15 mouse cellular contexts compared by ENCODE assay signal in the genomic region with DNA sequence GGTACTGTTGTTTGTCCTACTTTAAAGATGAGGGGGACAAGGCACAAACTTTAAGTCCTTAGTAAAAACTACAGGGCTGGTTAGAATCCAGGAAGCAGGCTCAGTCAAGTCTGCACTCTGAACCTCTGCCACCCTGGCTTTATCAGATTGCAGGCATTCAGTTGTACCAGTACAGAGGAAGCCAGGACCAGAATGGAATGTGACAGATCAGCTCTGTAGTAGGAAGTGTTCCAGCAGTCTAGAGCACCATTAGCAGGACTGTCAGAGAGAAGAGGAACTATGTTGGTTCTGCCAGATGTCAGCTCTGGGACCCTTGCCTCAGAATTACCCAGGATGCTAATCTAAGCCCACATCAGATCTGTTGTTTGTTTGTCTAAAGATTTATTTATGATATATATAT. TPM values are rescaled to one million over a fixed set of nuclear protein-coding genes. Genes with fewer than 3 reads are reported as not detected.
DNase-seq lines count a peak whose midpoint lies in the region; ATAC-seq and TF ChIP-seq lines count a peak whose summit lies in the region.
"Had no signal": no experiment of that assay in that cellular context is flagged by ENCODE, and none has a peak within 500 bp of the region (broad histone marks: within the 10 kb centered on the region; RNA-seq: fewer than 3 reads in every experiment).

No protein-coding gene starts in this region.

- no peak for TF ChIP-seq RAD21 in MEL (IDR thresholded peaks at IDR 0.05; ENCODE audit: low read depth, low read length)

- H3K4me1 ChIP-seq in kidney, embryonic 15.5 days: peaks cover 15% of the 10 kb centered on the region; the same call in 1 of the 2 replicates
- H3K4me1 ChIP-seq in MEL (ENCODE audit: control insufficient read depth in 1 of 2, insufficient read depth in 2 of 2, low read length in 2 of 2): peaks cover 0 to 6% of the 10 kb centered on the region in 2 experiments; a peak in 3 of 4 replicates

- no peak for ATAC-seq in kidney, embryonic 15.5 days (replicated peaks; ENCODE audit: low FRiP score)
- ATAC-seq: midbrain, embryonic 15.5 days had no signal

- no peak for TF ChIP-seq POLR2A in MEL (IDR thresholded peaks at IDR 0.05; ENCODE audit: control insufficient read depth in 1 of 2, insufficient read depth in 1 of 2, low read depth in 1 of 2, low read length in 2 of 2, poor library complexity in 1 of 2)

- H3K4me2 ChIP-seq in kidney, embryonic 15.5 days: no peak overlapping the region
- H3K4me2 ChIP-seq: heart, embryonic 13.5 days; lung, embryonic 15.5 days; midbrain, embryonic 15.5 days had no signal

- H3K4me3 ChIP-seq in kidney, embryonic 15.5 days (replicated peaks): no peak overlapping the region
- no peak overlapping the region for H3K4me3 ChIP-seq in MEL (ENCODE audit: control insufficient read depth in 1 of 2, insufficient read depth in 1 of 2, low read depth in 2 of 2, low read length in 2 of 2)
- H3K4me3 ChIP-seq: erythroblast, embryonic 14.5 days; heart, embryonic 13.5 days; lung, embryonic 15.5 days; midbrain, embryonic 15.5 days had no signal

- no peak overlapping the region for H3K27ac ChIP-seq in kidney, embryonic 15.5 days
- H3K27ac ChIP-seq in MEL (ENCODE audit: control insufficient read depth, low read depth, low read length): no peak overlapping the region
- H3K27ac ChIP-seq: heart, embryonic 13.5 days; lung, embryonic 15.5 days; midbrain, embryonic 15.5 days had no signal

- no peak overlapping the region for H3K9ac ChIP-seq in kidney, embryonic 15.5 days
- H3K9ac ChIP-seq in MEL (ENCODE audit: control insufficient read depth, low read depth, low read length, poor library complexity, severe bottlenecking): no peak overlapping the region
- H3K9ac ChIP-seq: heart, embryonic 13.5 days; lung, embryonic 15.5 days; midbrain, embryonic 15.5 days had no signal

- H3K27me3 ChIP-seq in kidney, embryonic 15.5 days: no peaks in the 10 kb centered on the region
- no peaks in the 10 kb centered on the region for H3K27me3 ChIP-seq in MEL (ENCODE audit: control insufficient read depth in 1 of 2, insufficient read depth in 2 of 2, low read length in 2 of 2)
- H3K27me3 ChIP-seq: heart, embryonic 13.5 days; lung, embryonic 15.5 days; midbrain, embryonic 15.5 days had no signal

- H3K79me2 ChIP-seq in MEL (ENCODE audit: control insufficient read depth, insufficient read depth, low read length, poor library complexity): peaks cover 17% of the 10 kb centered on the region; the same call in 1 of the 2 replicates

- H3K9me3 ChIP-seq in kidney, embryonic 15.5 days (replicated peaks): no peaks in the 10 kb centered on the region
- H3K9me3 ChIP-seq in MEL (replicated peaks; ENCODE audit: insufficient read depth, low read length): no peaks in the 10 kb centered on the region
- H3K9me3 ChIP-seq: heart, embryonic 13.5 days; lung, embryonic 15.5 days; midbrain, embryonic 15.5 days had no signal

- no peak for TF ChIP-seq CTCF in MEL (IDR thresholded peaks at IDR 0.05 in 2 of 3, conservative IDR thresholded peaks at IDR 0.05 in 1 of 3; ENCODE audit: control insufficient read depth in 1 of 3, insufficient read depth in 1 of 3, low read depth in 2 of 3, low read length in 3 of 3, poor library complexity in 1 of 3, severe bottlenecking in 1 of 3)

- H3K36me3 ChIP-seq in kidney, embryonic 15.5 days: peaks cover 43% of the 10 kb centered on the region
- peaks cover 2 to 10% of the 10 kb centered on the region in 2 experiments for H3K36me3 ChIP-seq in MEL (ENCODE audit: control insufficient read depth in 1 of 2, insufficient read depth in 2 of 2, low read length in 2 of 2)

- TF ChIP-seq EP300 in MEL (IDR thresholded peaks at IDR 0.05; ENCODE audit: low read depth in 1 of 2, low read length in 2 of 2): no peak

- DNase-seq in kidney, adult 8-10 months: peak; percentile 8 to 13
- DNase-seq in MEL (ENCODE audit: low read depth, low spot score): peak; percentile 59
- peak; percentile 49 for DNase-seq in Muller cell, postnatal 12 days (ENCODE audit: inconsistent ontology term)
- peak; percentile 46 for DNase-seq in kidney, postnatal 14 days
- no peak for DNase-seq in right cerebral cortex, postnatal 25 days
- no peak for DNase-seq in retina, postnatal 1 day
- DNase-seq: adrenal gland, postnatal 25 days; cerebellum, adult 11-12 months; layer of hippocampus, postnatal 36 days; spleen, adult 18-20 months had no signal

TF ChIP-seq in MEL, 35 proteins besides CTCF, POLR2A, EP300 and RAD21:
- no peak for TF ChIP-seq MEF2A (IDR thresholded peaks at IDR 0.05; ENCODE audit: extremely low read depth, insufficient replicate concordance, low read depth, low read length, poor library complexity, severe bottlenecking)
- no peak for TF ChIP-seq BHLHE40 (IDR thresholded peaks at IDR 0.05; ENCODE audit: borderline replicate concordance, low read depth, low read length)
- no peak; the same call in 1 of the 2 replicates for TF ChIP-seq MXI1 (IDR thresholded peaks at IDR 0.05; ENCODE audit: low read depth, low read length)
- peak; percentile 69 for TF ChIP-seq GATA1 (IDR thresholded peaks at IDR 0.05; ENCODE audit: low read depth, low read length)
- no peak for TF ChIP-seq MYB (IDR thresholded peaks at IDR 0.05; ENCODE audit: low read depth, low read length)
- 0 out of 2 replicates have a peak, but pooled peaks have one; percentile 15 for TF ChIP-seq RCOR1 (IDR thresholded peaks at IDR 0.05; ENCODE audit: low read depth, low read length)
- no peak for TF ChIP-seq MAZ (IDR thresholded peaks at IDR 0.05; ENCODE audit: low read depth, low read length)
- TF ChIP-seq HCFC1 (IDR thresholded peaks at IDR 0.05; ENCODE audit: low read depth, low read length): no peak
- no peak for TF ChIP-seq ELF1 (IDR thresholded peaks at IDR 0.05; ENCODE audit: low read depth, low read length)
- TF ChIP-seq JUND (IDR thresholded peaks at IDR 0.05; ENCODE audit: low read depth, low read length): no peak
- no peak for TF ChIP-seq USF2 (IDR thresholded peaks at IDR 0.05; ENCODE audit: borderline replicate concordance in 1 of 2, insufficient read depth in 1 of 2, low read depth in 1 of 2, low read length in 2 of 2)

RNA-seq across cellular contexts. Expression of a gene that starts 6.1 kb away (rescaled TPM):
- polyA plus RNA-seq in kidney, embryonic 15.5 days (2015; fragmentation: Nextera tagmentation; extraction: Ambion mirVana): 46.6 and 50.0 TPM in 2 replicates
- 18.6 and 21.2 TPM in 2 replicates for total RNA-seq in MEL (2012; rRNA removed)
- polyA plus RNA-seq in MEL (2012; ENCODE audit: insufficient read depth in 1 of 2, insufficient read length in 2 of 2, low read depth in 1 of 2, low replicate concordance in 2 of 2, missing spikeins in 1 of 2): 10 to 100 TPM in 1 of 2 experiments, not detected in 1; 22.7 TPM

RNA-seq across cellular contexts. Expression of a gene that starts 6.2 kb away (rescaled TPM):
- 81.7 and 84.0 TPM in 2 replicates for polyA plus RNA-seq in kidney, embryonic 15.5 days (2015; fragmentation: Nextera tagmentation; extraction: Ambion mirVana)
- 39.5 and 40.7 TPM in 2 replicates for total RNA-seq in MEL (2012; rRNA removed)
- polyA plus RNA-seq in MEL (2012; ENCODE audit: insufficient read depth in 1 of 2, insufficient read length in 2 of 2, low read depth in 1 of 2, low replicate concordance in 2 of 2, missing spikeins in 1 of 2): 10 to 100 TPM in 1 of 2 experiments, not detected in 1; 42.3 TPM

Comparison
In these comparisons a context has a peak if more than half of its experiments do, and no peak if none do; other contexts are left out.
1. DNase-seq: peak in kidney, adult 8-10 months (2 of 2), MEL (single experiment), Muller cell, postnatal 12 days (single experiment) and kidney, postnatal 14 days (single experiment); none in right cerebral cortex, postnatal 25 days (single experiment) and retina, postnatal 1 day (single experiment).